Mouse (Mus musculus): Measurements from ENCODE around the gene Vps4b.
A peak's percentile ranks its signal among the peaks of the same experiment; 100 is the strongest.

Gene Vps4b

DNA sequence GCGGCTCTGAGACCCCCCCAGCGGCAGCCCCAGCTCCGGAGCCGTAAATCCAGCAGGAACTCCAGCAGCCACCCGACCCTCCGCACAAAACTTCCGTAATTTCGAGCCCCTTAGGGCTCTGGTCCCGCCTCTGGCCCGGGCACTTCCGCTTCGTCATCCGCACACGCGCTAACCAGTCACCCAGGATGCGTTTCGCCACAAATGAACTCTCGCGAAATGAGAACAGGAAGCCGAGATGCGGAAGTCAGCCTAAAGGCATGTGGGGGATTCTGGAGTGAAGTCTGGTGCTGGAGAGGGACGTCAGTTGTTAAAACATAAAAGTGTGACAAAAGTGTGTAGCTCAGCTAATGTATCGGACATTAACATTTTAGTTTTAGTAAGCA, at the start of gene Vps4b:
Gene Vps4b (minus strand): TSS at position 187 of the 383 bp plus-strand sequence.
- peak; percentile 94 for DNase-seq (ENCODE audit: low spot score)

GRCm38 (mm10) chr1:106828784-106829183, 32.3 kb upstream of the Vps4b start:
- no peak for DNase-seq (ENCODE audit: low spot score)

DNA sequence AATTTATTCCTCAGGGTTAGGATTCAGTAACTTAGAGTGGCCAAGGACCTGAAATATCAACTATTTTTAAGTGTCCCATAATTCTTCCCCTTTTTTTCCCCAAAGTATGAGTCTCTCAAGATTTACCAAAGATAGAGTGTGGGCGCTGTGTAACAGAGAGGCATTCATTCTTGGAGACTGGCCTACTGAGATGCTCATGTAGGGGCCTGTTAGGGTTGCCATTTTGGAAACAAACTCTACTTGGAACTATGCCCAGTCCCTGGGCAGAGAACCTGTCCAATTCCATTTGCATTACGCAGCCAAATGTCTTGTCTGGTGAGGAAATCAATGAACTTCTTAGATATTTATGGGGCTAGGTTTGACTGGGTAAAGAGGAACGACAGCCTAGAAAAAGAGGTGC, 25.8 kb upstream of the Vps4b start:
- no peak for DNase-seq (ENCODE audit: low spot score)

- no peak for DNase-seq (ENCODE audit: low spot score)
Measured at GRCm38 (mm10) chr1:106818323-106818722, 21.8 kb upstream of the Vps4b start.

DNA sequence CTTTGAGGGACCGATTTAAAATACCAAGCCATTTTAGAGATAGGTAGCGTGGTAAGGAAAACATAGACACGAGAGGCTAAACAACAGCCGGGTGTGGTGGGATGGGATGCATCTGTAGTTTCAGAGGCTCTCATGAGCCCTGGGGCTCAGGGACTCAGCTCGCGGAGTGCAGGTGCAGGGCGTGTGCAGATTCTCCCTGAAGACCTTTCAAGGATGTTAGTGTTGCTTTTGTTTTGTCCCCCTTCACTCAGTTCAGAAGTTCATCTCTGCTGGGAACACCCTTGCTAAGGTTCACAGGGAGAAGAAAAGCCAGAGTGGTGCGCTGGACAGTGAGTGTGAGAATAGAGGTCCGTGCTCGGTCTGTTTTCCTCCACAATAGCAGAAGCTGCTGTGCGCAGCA, 20.2 kb upstream of the Vps4b start:
- DNase-seq (ENCODE audit: low spot score): no peak

DNA sequence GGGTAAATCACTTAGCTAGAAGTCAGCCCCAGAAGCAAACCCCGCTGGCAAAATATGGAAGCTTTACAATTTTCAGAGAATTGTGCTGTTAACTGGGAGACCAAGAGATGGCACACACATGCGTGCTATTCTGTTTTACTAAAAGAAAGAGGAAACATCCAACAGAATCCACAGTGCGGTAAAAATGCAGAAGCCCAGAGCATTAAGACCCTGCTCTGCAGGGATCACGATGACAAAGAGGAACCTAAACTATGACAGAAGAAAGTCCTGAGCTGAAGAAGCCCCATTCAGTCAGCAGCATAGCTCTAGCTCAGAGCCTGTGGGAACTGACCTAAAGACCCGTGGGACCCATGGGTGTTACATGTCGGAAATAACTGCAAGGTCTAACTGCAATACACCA, 18.7 kb upstream of the Vps4b start:
- DNase-seq (ENCODE audit: low spot score): no peak

DNA sequence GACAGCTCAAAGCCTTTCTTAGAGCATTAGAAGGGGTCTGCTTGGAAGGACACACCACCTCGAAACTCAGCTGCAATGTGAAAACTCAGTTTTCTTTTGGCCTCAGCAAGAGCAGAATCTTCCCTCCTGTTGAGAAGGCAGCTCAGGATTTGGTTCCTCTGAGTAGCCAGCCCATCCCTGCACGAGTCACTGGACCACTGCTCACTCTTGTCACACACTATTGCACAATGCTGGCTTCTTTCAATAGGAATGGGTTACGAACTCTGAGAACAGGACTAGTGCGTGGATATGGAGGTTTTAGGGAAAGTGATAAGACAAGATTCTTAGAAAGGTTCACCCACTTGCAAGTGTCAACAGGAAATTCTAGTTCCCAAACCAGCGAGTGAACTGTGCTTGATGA, 18.3 kb upstream of the Vps4b start:
- DNase-seq (ENCODE audit: low spot score): no peak

GRCm38 (mm10) chr1:106799931-106800330, 3.4 kb upstream of the Vps4b start:
- DNase-seq (ENCODE audit: low spot score): no peak

DNA sequence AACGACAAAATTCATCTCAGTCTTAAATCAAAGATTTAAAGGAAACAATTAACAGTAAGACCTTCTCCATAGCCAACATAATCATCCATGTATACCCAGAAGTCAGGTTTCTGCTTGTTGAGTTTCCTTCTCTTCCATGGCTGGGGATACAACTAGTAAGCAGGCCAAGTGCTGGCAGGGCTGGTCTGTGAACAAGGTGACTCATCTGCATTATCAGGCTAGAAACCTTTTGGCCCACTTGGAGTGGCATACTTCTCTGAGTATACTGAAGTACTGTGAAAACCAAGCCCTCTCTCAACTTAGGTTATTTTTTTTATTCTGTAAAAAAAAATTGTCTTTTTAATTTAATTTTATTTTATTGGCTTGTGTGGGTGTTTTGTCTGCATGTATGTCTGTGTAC, 2.9 kb upstream of the Vps4b start:
- no peak for DNase-seq (ENCODE audit: low spot score)

DNA sequence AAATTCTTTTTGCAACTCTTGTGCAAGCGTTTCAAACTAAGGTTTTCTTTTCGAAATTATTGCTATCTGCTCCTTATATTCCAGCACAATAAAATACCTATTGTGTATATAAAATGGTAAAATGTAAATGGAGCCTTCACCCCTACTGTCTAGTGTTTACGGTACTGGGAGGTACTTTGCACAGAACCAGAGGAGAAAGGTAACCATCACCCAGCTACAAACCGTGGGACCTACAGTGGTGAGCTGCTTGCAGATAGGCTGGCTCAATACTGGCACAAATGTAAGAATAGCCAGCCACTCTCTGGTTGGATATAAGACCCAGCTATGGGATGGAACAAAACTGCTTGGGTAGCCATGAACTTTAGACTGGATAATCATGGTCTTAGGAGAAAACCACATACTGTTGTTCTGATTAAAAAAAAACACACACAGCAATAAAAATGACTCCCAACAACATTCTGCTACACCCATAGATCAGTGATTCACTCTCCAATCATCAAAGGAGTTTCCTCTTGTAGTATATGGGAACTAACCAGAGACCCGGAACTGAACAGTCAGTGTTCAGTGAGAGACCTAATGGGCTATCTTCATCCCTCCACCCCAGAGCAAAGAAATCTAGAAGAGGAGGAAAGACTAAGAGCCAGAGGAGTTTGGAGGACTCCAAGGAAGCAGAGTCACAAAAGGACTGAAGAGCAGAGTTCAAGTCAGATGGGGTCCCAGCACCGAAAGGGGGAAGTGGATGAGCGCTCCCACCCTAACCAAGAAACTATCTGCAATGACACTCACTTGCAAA, 655 bp upstream of the Vps4b start:
- no peak for DNase-seq (ENCODE audit: low spot score)

GRCm38 (mm10) chr1:106795634-106796541, 640 bp downstream of the Vps4b start:
- DNase-seq (ENCODE audit: low spot score): no peak

- no peak for DNase-seq (ENCODE audit: low spot score)
Measured at GRCm38 (mm10) chr1:106774896-106775295, 21.6 kb downstream of the Vps4b start.

GRCm38 (mm10) chr1:106774092-106774491, 22.4 kb downstream of the Vps4b start:
- DNase-seq (ENCODE audit: low spot score): no peak

- no peak for DNase-seq (ENCODE audit: low spot score)
Measured at GRCm38 (mm10) chr1:106768773-106769172, 27.8 kb downstream of the Vps4b start.

DNA sequence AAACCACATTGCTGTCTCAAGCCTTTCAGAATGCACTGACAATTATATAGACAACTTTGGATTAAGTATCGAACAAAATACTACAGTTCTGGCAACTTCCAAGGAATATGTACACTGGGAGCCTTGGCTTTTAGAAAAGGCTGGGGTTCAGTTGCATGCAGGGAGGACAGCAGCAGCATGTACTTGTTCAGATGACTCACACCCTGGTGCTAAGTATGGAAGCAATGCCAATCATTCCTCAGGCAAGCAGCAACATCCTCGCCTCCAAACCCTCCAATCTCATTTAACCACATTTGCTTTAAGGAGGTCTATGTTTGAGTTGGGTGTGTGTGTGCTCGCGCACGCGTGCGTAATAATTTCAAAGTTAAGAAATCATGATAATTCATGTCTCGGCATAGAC, 30.8 kb downstream of the Vps4b start:
- no peak for DNase-seq (ENCODE audit: low spot score)

- no peak for DNase-seq (ENCODE audit: low spot score)
Measured at GRCm38 (mm10) chr1:106764846-106765245, 31.7 kb downstream of the Vps4b start.

DNA sequence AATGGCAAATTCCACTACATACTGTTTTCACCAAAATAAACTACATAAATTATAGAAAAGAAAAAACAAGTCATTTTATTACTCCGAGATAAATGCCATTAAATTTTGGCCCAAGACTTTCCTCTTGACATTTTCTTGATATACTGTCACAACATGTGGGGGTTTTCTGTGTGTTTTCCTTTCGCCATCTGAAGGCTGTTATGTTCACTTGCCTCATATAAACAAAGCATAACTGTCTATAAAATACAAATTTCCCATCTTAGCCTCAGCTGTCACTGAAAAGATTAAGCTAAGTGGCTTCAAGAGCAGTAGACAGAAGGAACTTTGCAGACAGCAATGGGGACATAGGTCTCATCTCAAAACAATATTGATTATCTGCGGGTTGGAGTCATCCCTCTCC, 32.2 kb downstream of the Vps4b start:
- no peak for DNase-seq (ENCODE audit: low spot score)

GRCm38 (mm10) chr1:106760750-106761149, 35.8 kb downstream of the Vps4b start:
- DNase-seq (ENCODE audit: low spot score): no peak

GRCm38 (mm10) chr1:106759572-106760435, 36.7 kb downstream of the Vps4b start, which contains the start of gene Kdsr:
Kdsr (minus strand) TSS chr1:106759727.
- peak; percentile 94 for DNase-seq (ENCODE audit: low spot score)

GRCm38 (mm10) chr1:106758734-106759571, 37.6 kb downstream of the Vps4b start:
- peak; percentile 27 for DNase-seq (ENCODE audit: low spot score)

- DNase-seq (ENCODE audit: low spot score): no peak
Measured at GRCm38 (mm10) chr1:106756633-106757032, 39.9 kb downstream of the Vps4b start.

All from testis, postnatal 14 days (tissue).